Mouse (Mus musculus) embryonic facial prominence, embryonic 12.5 days (tissue): ENCODE results near the gene Fut7. TPM values are rescaled to one million over a fixed set of nuclear protein-coding genes. Genes with fewer than 3 reads are reported as not detected.

ENCODE experiments used
- ATAC-seq: fragments of 200-750 bp; cut with Nextera tagmentation; 2 replicates; pipeline ENCODE4 v1.8.0; 2017; ENCODE audit not compliant: insufficient number of reproducible peaks, insufficient read depth, low FRiP score, low TSS enrichment
- H3K27ac ChIP-seq: fragments of 300-500 bp; sonication (generic); 2 replicates; pipeline ENCODE4 v1.5.1; 2016; ENCODE audit warnings: mild to moderate bottlenecking
- H3K27me3 ChIP-seq: fragments of 300-500 bp; sonication (generic); 2 replicates; pipeline ENCODE4 v1.6.1; 2016; ENCODE audit warnings: mild to moderate bottlenecking, moderate library complexity
- H3K36me3 ChIP-seq: fragments of 300-500 bp; sonication (generic); 2 replicates; pipeline ENCODE4 v1.6.1; 2016; ENCODE audit warnings: mild to moderate bottlenecking
- H3K4me1 ChIP-seq: fragments of 300-500 bp; sonication (generic); 2 replicates; pipeline ENCODE4 v1.6.1; 2016
- H3K4me2 ChIP-seq: fragments of 300-500 bp; sonication (generic); replicated peaks from 2 replicates; pipeline ENCODE4 v1.6.1; 2016; ENCODE audit warnings: mild to moderate bottlenecking, moderate library complexity
- H3K4me3 ChIP-seq: fragments of 300-500 bp; sonication (generic); 2 replicates; pipeline ENCODE4 v1.5.1; 2016; ENCODE audit warnings: mild to moderate bottlenecking
- H3K9ac ChIP-seq: fragments of 300-500 bp; sonication (generic); 2 replicates; pipeline ENCODE4 v1.6.1; 2016; ENCODE audit warnings: mild to moderate bottlenecking, moderate library complexity
- H3K9me3 ChIP-seq: fragments of 300-500 bp; sonication (generic); 2 replicates; pipeline ENCODE4 v1.6.1; 2016; ENCODE audit warnings: mild to moderate bottlenecking, moderate library complexity
- WGBS: fragments of 180-500 bp; shearing (Covaris S2); methylation state at CpG from one replicate; pipeline ENCODE4 v1.1.7; 2016; 5-methylcytosine and 5-hydroxymethylcytosine counted together
- microRNA-seq: library from miRNA; unstranded; fragments of <30 nt; microRNA quantifications from one replicate; pipeline ENCODE4, GENCODE M21; 2017
- polyA plus RNA-seq: library from polyadenylated mRNA; unstranded; fragments of >200 nt; fragmentation: Nextera tagmentation; extraction: Ambion mirVana; gene quantifications from 2 replicates; pipeline ENCODE4 v1.2.1, GENCODE M21; 2016

Fut7 gene
- polyA plus RNA-seq, 1 experiment from 2014 or later = not detected

- Histone ChIP-seq H3K27ac (no peak overlapping the region), H3K9ac (no peak overlapping the region)
- 81% methylated on average over 2 of the region's 2 CpGs for WGBS
These were observed 42.2 kb downstream of the Fut7 start for GRCm38 (mm10) chr2:25465256-25465655.

DNA sequence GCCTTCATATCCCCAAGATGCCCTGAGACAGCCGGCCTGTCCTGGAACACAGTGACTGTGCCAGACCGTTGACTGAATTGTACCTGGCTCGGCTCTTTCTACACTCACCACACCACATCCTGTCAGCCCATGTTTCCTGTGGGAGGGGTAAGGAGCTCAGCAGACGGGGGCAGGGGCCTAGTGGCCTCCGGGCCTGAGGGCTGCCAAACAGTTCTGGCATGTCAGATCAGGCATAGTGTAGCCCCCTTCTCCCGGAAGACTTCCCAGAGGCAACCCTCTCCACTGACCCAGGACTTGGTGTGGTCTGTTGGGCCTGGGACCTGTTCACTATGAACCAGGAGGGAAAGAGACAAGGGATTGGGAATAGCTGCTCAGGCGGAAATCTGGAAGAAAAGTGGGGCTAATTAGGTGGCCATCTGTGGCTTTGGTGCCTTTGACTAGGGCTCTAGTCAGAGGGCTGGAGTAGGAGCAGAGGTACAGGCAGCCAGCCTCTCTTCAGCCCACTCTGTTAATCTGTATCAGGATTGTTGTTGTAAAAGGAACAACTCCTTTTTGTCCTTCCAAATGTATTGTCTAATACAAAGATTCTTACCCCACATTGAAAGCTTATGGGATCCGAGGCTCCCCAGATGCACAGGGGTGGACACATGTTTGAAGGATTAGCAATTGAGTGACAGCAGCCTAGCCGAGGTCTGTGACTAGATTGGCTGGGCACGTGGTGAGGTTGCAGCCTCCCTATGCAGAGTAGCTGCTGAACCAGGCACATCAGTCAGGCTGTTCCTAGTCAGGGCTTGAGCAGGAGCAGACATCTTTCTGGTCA is 43.0 kb downstream of the Fut7 start:
- Histone ChIP-seq H3K4me3 (no peak overlapping the region), H3K36me3 (no peaks in the 10 kb centered on the region), H3K9me3 (no peaks in the 10 kb centered on the region), H3K9ac (no peak overlapping the region), H3K4me2 (no peak overlapping the region), H3K27me3 (no peaks in the 10 kb centered on the region), H3K27ac (no peak overlapping the region), H3K4me1 (peaks cover 12% of the 10 kb centered on the region)
- ATAC-seq = no peak; the same call in 1 of the 2 replicates
- WGBS = 35% methylated on average over 10 of the region's 10 CpGs

More at GRCm38 (mm10) chr2:25465256-25465655, 42.2 kb downstream of the Fut7 start:
- H3K36me3 ChIP-seq = no peaks in the 10 kb centered on the region
- H3K4me1 ChIP-seq = peaks cover 12% of the 10 kb centered on the region
- no peak overlapping the region for H3K4me2 ChIP-seq
- no peak for ATAC-seq
- no peaks in the 10 kb centered on the region for H3K27me3 ChIP-seq
- no peaks in the 10 kb centered on the region for H3K9me3 ChIP-seq
- no peak overlapping the region for H3K4me3 ChIP-seq

DNA sequence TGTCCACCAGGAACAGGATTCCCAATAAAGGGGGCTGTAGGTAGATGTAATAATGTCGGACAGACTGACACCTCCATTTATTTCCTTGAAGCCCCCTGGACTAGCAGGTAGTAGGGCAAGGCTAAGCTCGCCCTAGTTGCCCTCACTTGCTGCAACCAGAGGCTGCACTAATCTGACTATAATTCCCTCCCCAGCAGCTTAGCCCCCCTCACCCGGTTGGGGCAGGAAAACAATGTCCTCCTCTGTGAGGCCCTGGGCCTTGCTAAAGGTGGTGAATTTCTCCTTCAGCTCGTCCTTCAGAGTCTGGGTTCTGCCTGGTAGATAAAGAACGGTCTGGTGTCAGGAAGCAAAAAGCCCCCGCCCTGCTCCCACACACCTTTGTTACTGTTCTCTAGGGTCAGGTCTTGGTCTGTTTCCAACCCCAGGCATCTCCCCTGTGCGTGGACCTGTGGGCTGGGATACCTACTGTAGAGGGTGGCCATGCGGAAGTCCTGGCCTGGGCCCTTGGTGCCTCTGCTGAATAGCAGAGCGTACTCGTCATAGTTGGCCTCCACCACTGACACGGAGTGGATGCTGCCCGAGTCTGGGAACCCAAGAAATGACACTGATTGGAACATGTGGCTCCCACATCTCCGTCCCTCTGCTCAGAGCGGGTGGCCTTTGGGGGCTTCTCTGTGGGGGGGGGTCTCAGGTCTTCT is 44.7 kb downstream of the Fut7 start:
- ATAC-seq = no peak
- Histone ChIP-seq H3K4me2 (no peak overlapping the region), H3K4me3 (no peak overlapping the region), H3K9ac (no peak overlapping the region), H3K36me3 (no peaks in the 10 kb centered on the region), H3K27ac (no peak overlapping the region), H3K27me3 (no peaks in the 10 kb centered on the region), H3K4me1 (0 out of 2 replicates have a peak, but pooled peaks cover 6% of the 10 kb centered on the region), H3K9me3 (no peaks in the 10 kb centered on the region)
- WGBS = 76% methylated on average over 14 of the region's 14 CpGs

DNA sequence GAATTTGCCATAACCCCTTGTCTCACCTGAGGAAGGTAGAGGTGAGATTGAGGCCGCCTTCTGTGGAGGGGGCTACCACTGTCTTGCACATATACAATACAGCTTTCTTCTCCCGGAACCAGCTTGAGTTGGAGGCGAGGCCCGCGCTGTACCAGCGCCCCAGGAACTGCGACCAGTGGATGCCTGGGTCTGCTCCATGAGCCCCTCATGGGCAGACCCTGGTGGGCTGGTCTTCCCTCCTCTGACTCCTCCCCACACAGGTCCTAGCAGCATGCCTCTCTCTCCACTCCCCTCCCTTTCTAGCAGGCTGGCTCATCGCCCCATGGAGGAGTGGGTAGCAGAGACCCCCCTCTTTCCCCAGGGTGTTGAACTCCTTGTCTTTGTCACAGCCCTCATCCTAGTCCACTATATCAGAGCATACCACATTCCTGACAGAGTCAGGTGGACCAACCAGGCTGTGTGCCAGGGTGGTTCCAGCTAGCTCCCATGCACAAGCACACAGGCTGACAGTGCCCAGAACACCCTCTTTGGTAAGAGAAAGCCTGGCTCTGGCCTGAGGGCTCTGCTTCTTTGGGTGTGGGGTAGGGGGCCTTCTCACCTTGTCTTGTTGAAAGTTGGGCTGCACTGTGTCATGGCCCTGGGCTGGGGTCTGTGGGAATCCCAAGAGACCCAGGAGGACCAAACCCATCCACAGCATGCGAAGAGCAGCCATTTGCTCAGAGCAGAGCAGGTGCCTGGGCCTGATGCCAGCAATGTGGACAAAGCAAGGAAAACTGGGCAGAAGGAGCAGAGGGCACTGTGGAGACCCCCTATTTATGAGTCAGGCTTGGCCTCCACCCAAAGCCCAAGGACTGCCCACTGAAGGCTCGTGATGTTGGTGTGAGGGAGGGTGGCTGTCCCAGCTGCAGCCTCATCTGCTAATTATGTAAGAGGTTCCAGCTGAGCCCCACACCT is 46.2 kb downstream of the Fut7 start:
- H3K4me1 ChIP-seq = 0 out of 2 replicates have a peak, but pooled peaks cover 6% of the 10 kb centered on the region
- H3K36me3 ChIP-seq = no peaks in the 10 kb centered on the region
- 73% methylated on average over 10 of the region's 10 CpGs for WGBS
- H3K9me3 ChIP-seq = no peaks in the 10 kb centered on the region
- no peak overlapping the region for H3K27ac ChIP-seq
- no peak overlapping the region for H3K4me2 ChIP-seq
- no peaks in the 10 kb centered on the region for H3K27me3 ChIP-seq
- peak; percentile 25; the same call in 1 of the 2 replicates for ATAC-seq
- H3K9ac ChIP-seq = no peak overlapping the region
- no peak overlapping the region for H3K4me3 ChIP-seq

GRCm38 (mm10) chr2:25469969-25470368 is 46.9 kb downstream of the Fut7 start, which contains the start of gene Ptgds:
Gene Ptgds, minus strand, starts transcription at chr2:25470046.
- H3K27ac ChIP-seq = no peak within 1 kb of the TSS
- no peak within 1 kb of the TSS for H3K4me2 ChIP-seq
- no peak for ATAC-seq
- no peak within 1 kb of the TSS for H3K9ac ChIP-seq
- no peaks in the 10 kb centered on the region for H3K9me3 ChIP-seq
- H3K4me1 ChIP-seq = 0 out of 2 replicates have a peak, but pooled peaks cover 6% of the 10 kb centered on the region
- H3K36me3 ChIP-seq = no peaks in the 10 kb centered on the region
- no peak within 1 kb of the TSS for H3K4me3 ChIP-seq
- WGBS = 49% methylated on average over 6 of the region's 6 CpGs
- H3K27me3 ChIP-seq = no peaks in the 10 kb centered on the region

DNA sequence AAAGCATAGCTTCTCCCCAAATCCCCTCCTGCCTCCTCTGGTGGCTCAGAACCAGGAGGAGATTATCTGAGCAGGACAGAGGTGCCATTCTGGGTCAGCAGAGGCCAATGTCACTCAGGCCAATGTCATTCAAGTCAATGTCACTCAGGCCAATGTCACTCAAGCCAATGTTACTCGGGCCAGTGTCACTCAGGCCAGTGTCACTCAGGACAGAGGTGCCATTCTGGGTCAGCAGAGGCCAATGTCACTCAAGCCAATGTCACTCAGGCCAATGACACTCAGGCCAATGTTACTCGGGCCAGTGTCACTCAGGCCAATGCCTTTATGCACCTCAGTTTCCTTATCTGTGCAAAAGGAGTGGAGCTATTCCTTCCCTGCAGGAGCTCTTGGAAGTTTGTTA is 49.5 kb downstream of the Fut7 start:
- ATAC-seq = no peak
- WGBS = 67% methylated on average over 2 of the region's 2 CpGs

More for the DNA sequence above, 49.5 kb downstream of the Fut7 start:
- H3K9ac ChIP-seq = no peak overlapping the region
- no peaks in the 10 kb centered on the region for H3K27me3 ChIP-seq
- no peak overlapping the region for H3K4me2 ChIP-seq
- H3K27ac ChIP-seq = no peak overlapping the region
- no peaks in the 10 kb centered on the region for H3K36me3 ChIP-seq
- 0 out of 2 replicates have a peak, but pooled peaks cover 4% of the 10 kb centered on the region for H3K4me1 ChIP-seq
- no peak overlapping the region for H3K4me3 ChIP-seq
- H3K9me3 ChIP-seq = no peaks in the 10 kb centered on the region

Small RNA genes within 50 kb of the gene (microRNA-seq; reads per million reads assigned to microRNA genes)
- not detected for gene Mir3087

Other genes with a start within 250 kb of the Fut7 start
- 21.3 and 24.7 TPM in 2 replicates for gene Nrarp, start 242.5 kb upstream of the Fut7 start, polyA plus RNA-seq
- 3.1 and 3.9 TPM in 2 replicates for gene Tor4a, start 226.4 kb upstream of the Fut7 start, polyA plus RNA-seq
- gene Nelfb, start 211.8 kb upstream of the Fut7 start, polyA plus RNA-seq = 119 and 121 TPM in 2 replicates
- gene Stpg3, start 208.6 kb upstream of the Fut7 start, polyA plus RNA-seq = not detected in 2 replicates
- gene Fam166a, start 204.5 kb upstream of the Fut7 start, polyA plus RNA-seq = 1.1 TPM in 1 of 2 replicates, not detected in the other
- gene Tubb4b, start 198.6 kb upstream of the Fut7 start, polyA plus RNA-seq = 443 and 449 TPM in 2 replicates
- gene Slc34a3, start 188.9 kb upstream of the Fut7 start, polyA plus RNA-seq = not detected in 2 replicates
- gene Rnf224, start 186.5 kb upstream of the Fut7 start, polyA plus RNA-seq = not detected in 2 replicates
- gene Rnf208, start 181.0 kb upstream of the Fut7 start, polyA plus RNA-seq = 8.6 and 9.4 TPM in 2 replicates
- gene Cysrt1, start 180.8 kb upstream of the Fut7 start, polyA plus RNA-seq = not detected in 2 replicates
- gene AL732309.1, start 176.4 kb upstream of the Fut7 start, polyA plus RNA-seq = 3.8 and 4.2 TPM in 2 replicates
- gene Tmem203, start 167.8 kb upstream of the Fut7 start, polyA plus RNA-seq = 21.6 and 23.6 TPM in 2 replicates
- 9.7 TPM in 2 replicates for gene Tprn, start 160.6 kb upstream of the Fut7 start, polyA plus RNA-seq
- gene Ssna1, start 150.8 kb upstream of the Fut7 start, polyA plus RNA-seq = 218 and 231 TPM in 2 replicates
- 154 and 155 TPM in 2 replicates for gene Anapc2, start 150.8 kb upstream of the Fut7 start, polyA plus RNA-seq
- not detected in 2 replicates for gene Tmem210, start 135.1 kb upstream of the Fut7 start, polyA plus RNA-seq
- gene Lrrc26, start 133.4 kb upstream of the Fut7 start, polyA plus RNA-seq = not detected in 2 replicates
- gene Grin1, start 104.1 kb upstream of the Fut7 start, polyA plus RNA-seq = 1.0 and 1.9 TPM in 2 replicates
- 66.5 and 75.8 TPM in 2 replicates for gene Man1b1, start 90.9 kb upstream of the Fut7 start, polyA plus RNA-seq
- gene Dpp7, start 66.9 kb upstream of the Fut7 start, polyA plus RNA-seq = 25.0 and 27.0 TPM in 2 replicates
- gene Uap1l1, start 57.6 kb upstream of the Fut7 start, polyA plus RNA-seq = 7.9 and 8.9 TPM in 2 replicates
- 51.4 and 51.6 TPM in 2 replicates for gene Sapcd2, start 50.9 kb upstream of the Fut7 start, polyA plus RNA-seq
- 0.41 and 0.42 TPM in 2 replicates for gene Entpd2, start 27.4 kb upstream of the Fut7 start, polyA plus RNA-seq
- gene Npdc1, start 23.9 kb upstream of the Fut7 start, polyA plus RNA-seq = 47.7 and 60.0 TPM in 2 replicates
- 4.8 and 5.2 TPM in 2 replicates for gene Abca2, start 5.4 kb downstream of the Fut7 start, polyA plus RNA-seq
- gene Clic3, start 33.6 kb downstream of the Fut7 start, polyA plus RNA-seq = 1.4 and 1.8 TPM in 2 replicates
- 28.6 and 28.9 TPM in 2 replicates for gene Paxx, start 37.8 kb downstream of the Fut7 start, polyA plus RNA-seq
- gene Ptgds, start 46.8 kb downstream of the Fut7 start, polyA plus RNA-seq = 0.70 and 0.96 TPM in 2 replicates
- gene Lcn12, start 70.6 kb downstream of the Fut7 start, polyA plus RNA-seq = not detected in 2 replicates
- gene Fbxw5, start 77.5 kb downstream of the Fut7 start, polyA plus RNA-seq = 81.8 and 82.8 TPM in 2 replicates
- gene C8g, start 78.5 kb downstream of the Fut7 start, polyA plus RNA-seq = 6.3 and 6.4 TPM in 2 replicates
- gene Traf2, start 123.7 kb downstream of the Fut7 start, polyA plus RNA-seq = 37.7 and 37.8 TPM in 2 replicates
- 310 and 331 TPM in 2 replicates for gene Edf1, start 134.6 kb downstream of the Fut7 start, polyA plus RNA-seq
- gene Mamdc4, start 151.6 kb downstream of the Fut7 start, polyA plus RNA-seq = 4.2 and 10.1 TPM in 2 replicates
- gene Phpt1, start 152.0 kb downstream of the Fut7 start, polyA plus RNA-seq = 156 and 177 TPM in 2 replicates
- gene Ajm1, start 158.5 kb downstream of the Fut7 start, polyA plus RNA-seq = 0.20 and 0.24 TPM in 2 replicates
- gene Rabl6, start 185.3 kb downstream of the Fut7 start, polyA plus RNA-seq = 79.0 and 84.9 TPM in 2 replicates
- 0.19 TPM in 2 replicates for gene Ccdc183, start 194.4 kb downstream of the Fut7 start, polyA plus RNA-seq
- 21.1 and 24.6 TPM in 2 replicates for gene Tmem141, start 198.7 kb downstream of the Fut7 start, polyA plus RNA-seq
- gene Fcna, start 204.8 kb downstream of the Fut7 start, polyA plus RNA-seq = 0.65 and 0.69 TPM in 2 replicates
- 0.36 and 0.62 TPM in 2 replicates for gene Lcn8, start 229.9 kb downstream of the Fut7 start, polyA plus RNA-seq
- not detected in 2 replicates for gene Lcn5, start 234.7 kb downstream of the Fut7 start, polyA plus RNA-seq